ENCODE assay signal across 8 mouse cellular contexts in genomic region chr1:133129471-133130221, GRCm38 (mm10). TPM values are rescaled to one million over a fixed set of nuclear protein-coding genes. Genes with fewer than 3 reads are reported as not detected.
DNase-seq lines count a peak whose midpoint lies in the region; ATAC-seq and TF ChIP-seq lines count a peak whose summit lies in the region.

No protein-coding gene starts in this region.

- no peak for TF ChIP-seq CTCF in ES-Bruce4 (IDR thresholded peaks at IDR 0.05; ENCODE audit: low read depth, low read length)
- TF ChIP-seq CTCF in midbrain, postnatal 0 days (IDR thresholded peaks at IDR 0.05) = no peak

- peak overlapping the region; percentile 87 for H3K4me3 ChIP-seq in erythroblast, embryonic 14.5 days (replicated peaks)
- peak overlapping the region; percentile 36 for H3K4me3 ChIP-seq in ES-Bruce4 (ENCODE audit: low read depth, low read length)
- no peak overlapping the region for H3K4me3 ChIP-seq in embryonic facial prominence, embryonic 12.5 days
- 0 out of 2 replicates have a peak overlapping the region, but pooled peaks have one; percentile 11 for H3K4me3 ChIP-seq in limb, embryonic 10.5 days
- no peak overlapping the region for H3K4me3 ChIP-seq in midbrain, postnatal 0 days (ENCODE audit: low read depth, low read length)

- ATAC-seq in erythroblast, adult 5-6 weeks (replicated peaks; ENCODE audit: low FRiP score, poor library complexity, severe bottlenecking) = no peak
- ATAC-seq in embryonic facial prominence, embryonic 12.5 days (ENCODE audit: insufficient number of reproducible peaks, insufficient read depth, low FRiP score, low TSS enrichment) = no peak
- ATAC-seq in midbrain, postnatal 0 days (ENCODE audit: low FRiP score) = no peak
- no peak for ATAC-seq in erythroid progenitor cell, adult 5-6 weeks (replicated peaks; ENCODE audit: low FRiP score, poor library complexity, severe bottlenecking)

- no peaks in the 10 kb centered on the region for H3K27me3 ChIP-seq in erythroblast, embryonic 14.5 days (ENCODE audit: control insufficient read depth)
- no peaks in the 10 kb centered on the region for H3K27me3 ChIP-seq in ES-Bruce4 (ENCODE audit: control insufficient read depth, insufficient read depth, low read length, poor library complexity, severe bottlenecking)
- H3K27me3 ChIP-seq in embryonic facial prominence, embryonic 12.5 days = no peaks in the 10 kb centered on the region
- no peaks in the 10 kb centered on the region for H3K27me3 ChIP-seq in limb, embryonic 10.5 days (ENCODE audit: low read depth, poor library complexity, severe bottlenecking)
- no peaks in the 10 kb centered on the region for H3K27me3 ChIP-seq in midbrain, postnatal 0 days (ENCODE audit: insufficient read depth, low read length)

- WGBS in embryonic facial prominence, embryonic 12.5 days = 17% methylated on average over 16 of the region's 16 CpGs
- WGBS in limb, embryonic 10.5 days = 30% methylated on average over 16 of the region's 16 CpGs
- WGBS in midbrain, postnatal 0 days = 15% methylated on average over 16 of the region's 16 CpGs

- peaks cover 34% of the 10 kb centered on the region for H3K4me1 ChIP-seq in erythroblast, embryonic 14.5 days (ENCODE audit: control insufficient read depth)
- H3K4me1 ChIP-seq in ES-Bruce4 (ENCODE audit: control insufficient read depth, insufficient read depth, low read length) = peaks cover 1% of the 10 kb centered on the region
- peaks cover 33% of the 10 kb centered on the region for H3K4me1 ChIP-seq in embryonic facial prominence, embryonic 12.5 days
- H3K4me1 ChIP-seq in limb, embryonic 10.5 days = peaks cover 34% of the 10 kb centered on the region
- H3K4me1 ChIP-seq in midbrain, postnatal 0 days (ENCODE audit: insufficient read depth, low read length) = peaks cover 4% of the 10 kb centered on the region; the same call in 1 of the 2 replicates

- no peaks in the 10 kb centered on the region for H3K9me3 ChIP-seq in erythroblast, embryonic 14.5 days (ENCODE audit: control insufficient read depth, low read length)
- no peaks in the 10 kb centered on the region for H3K9me3 ChIP-seq in ES-Bruce4 (replicated peaks; ENCODE audit: control insufficient read depth, insufficient read depth, low read length, poor library complexity, severe bottlenecking)
- no peaks in the 10 kb centered on the region for H3K9me3 ChIP-seq in embryonic facial prominence, embryonic 12.5 days
- no peaks in the 10 kb centered on the region for H3K9me3 ChIP-seq in limb, embryonic 10.5 days (replicated peaks)
- H3K9me3 ChIP-seq in midbrain, postnatal 0 days (ENCODE audit: low read length) = no peaks in the 10 kb centered on the region

- DNase-seq in limb, embryonic 10.5 days (ENCODE audit: low spot score) = no peak
- DNase-seq in midbrain, postnatal 0 days (ENCODE audit: low spot score) = peak; percentile 39
- DNase-seq in kidney, adult 11 months = no peak

- peak overlapping the region; percentile 96 for H3K27ac ChIP-seq in ES-Bruce4 (ENCODE audit: insufficient read depth, low read length)
- peak overlapping the region; percentile 98; the same call in 1 of the 2 replicates for H3K27ac ChIP-seq in embryonic facial prominence, embryonic 12.5 days
- H3K27ac ChIP-seq in limb, embryonic 10.5 days = peak overlapping the region; percentile 95
- peak overlapping the region; percentile 97 for H3K27ac ChIP-seq in midbrain, postnatal 0 days (ENCODE audit: low read depth, low read length)

- peaks cover 31% of the 10 kb centered on the region for H3K36me3 ChIP-seq in erythroblast, embryonic 14.5 days (ENCODE audit: control insufficient read depth)
- H3K36me3 ChIP-seq in ES-Bruce4 (ENCODE audit: control insufficient read depth, insufficient read depth, low read length, poor library complexity, severe bottlenecking) = peaks cover 17% of the 10 kb centered on the region
- no peaks in the 10 kb centered on the region for H3K36me3 ChIP-seq in embryonic facial prominence, embryonic 12.5 days
- peaks cover 22% of the 10 kb centered on the region for H3K36me3 ChIP-seq in limb, embryonic 10.5 days
- no peaks in the 10 kb centered on the region for H3K36me3 ChIP-seq in midbrain, postnatal 0 days (ENCODE audit: insufficient read depth, low read length)

- no peak for TF ChIP-seq POLR2A in ES-Bruce4 (IDR thresholded peaks at IDR 0.05; ENCODE audit: insufficient read depth, low read length)

- TF ChIP-seq EP300 in ES-Bruce4 (IDR thresholded peaks at IDR 0.05; ENCODE audit: insufficient read depth, low read depth, low read length) = peak; percentile 84

- peak overlapping the region; percentile 3; the same call in 1 of the 2 replicates for H3K4me2 ChIP-seq in embryonic facial prominence, embryonic 12.5 days (replicated peaks)
- no peak overlapping the region for H3K4me2 ChIP-seq in midbrain, postnatal 0 days (ENCODE audit: low read depth, low read length, poor library complexity, severe bottlenecking)

- peak overlapping the region; percentile 87 for H3K9ac ChIP-seq in ES-Bruce4 (ENCODE audit: low read depth, poor library complexity, severe bottlenecking)
- no peak overlapping the region for H3K9ac ChIP-seq in embryonic facial prominence, embryonic 12.5 days
- no peak overlapping the region for H3K9ac ChIP-seq in midbrain, postnatal 0 days (replicated peaks; ENCODE audit: low read length, poor library complexity, severe bottlenecking)

RNA-seq across cellular contexts. Expression of gene Ppp1r15b, which starts 1.3 kb away (rescaled TPM):
- polyA plus RNA-seq in erythroblast, embryonic 14.5 days (2012) = 2.0 and 2.5 TPM in 2 replicates
- 37.1 and 44.3 TPM in 2 replicates for total RNA-seq in erythroblast, adult 5-6 weeks (2015; ENCODE audit: low replicate concordance)
- 72.2 and 83.8 TPM in 2 replicates for total RNA-seq in erythroblast, adult 5-6 weeks (2017; ENCODE audit: low replicate concordance)
- 59.9 and 68.9 TPM in 2 replicates for polyA plus RNA-seq in ES-Bruce4 (2011; ENCODE audit: insufficient read depth, insufficient read length, low read depth, missing spikeins)
- 40.4 and 45.0 TPM in 2 replicates for polyA plus RNA-seq in embryonic facial prominence, embryonic 12.5 days (2016; fragmentation: Nextera tagmentation; extraction: Ambion mirVana)
- 52.3 and 52.7 TPM in 2 replicates for polyA plus RNA-seq in limb, embryonic 10.5 days (2016; fragmentation: Nextera tagmentation; extraction: Ambion mirVana)
- 42.3 and 45.3 TPM in 2 replicates for total RNA-seq in midbrain, postnatal 0 days (2014; rRNA removed)
- 16.9 and 17.5 TPM in 2 replicates for polyA plus RNA-seq in midbrain, postnatal 0 days (2015; fragmentation: Nextera tagmentation; extraction: Ambion mirVana)
- 131 and 152 TPM in 2 replicates for total RNA-seq in erythroid progenitor cell, adult 5-6 weeks (2015; ENCODE audit: low replicate concordance)
- total RNA-seq in erythroid progenitor cell, adult 5-6 weeks (2017; ENCODE audit: low replicate concordance) = 227 and 245 TPM in 2 replicates

RNA-seq across cellular contexts. Expression of gene Plekha6, which starts 34.4 kb away (rescaled TPM):
- polyA plus RNA-seq in erythroblast, embryonic 14.5 days (2012) = 0.01 and 0.04 TPM in 2 replicates
- 0.63 TPM in 1 of 2 replicates, not detected in the other for total RNA-seq in erythroblast, adult 5-6 weeks (2015; ENCODE audit: low replicate concordance)
- total RNA-seq in erythroblast, adult 5-6 weeks (2017; ENCODE audit: low replicate concordance) = 0.68 and 0.98 TPM in 2 replicates
- polyA plus RNA-seq in ES-Bruce4 (2011; ENCODE audit: insufficient read depth, insufficient read length, low read depth, missing spikeins) = 1.3 and 1.9 TPM in 2 replicates
- polyA plus RNA-seq in embryonic facial prominence, embryonic 12.5 days (2016; fragmentation: Nextera tagmentation; extraction: Ambion mirVana) = 4.6 and 5.2 TPM in 2 replicates
- 1.4 and 2.3 TPM in 2 replicates for polyA plus RNA-seq in limb, embryonic 10.5 days (2016; fragmentation: Nextera tagmentation; extraction: Ambion mirVana)
- total RNA-seq in midbrain, postnatal 0 days (2014; rRNA removed) = 49.3 and 52.2 TPM in 2 replicates
- 9.4 and 11.9 TPM in 2 replicates for polyA plus RNA-seq in midbrain, postnatal 0 days (2015; fragmentation: Nextera tagmentation; extraction: Ambion mirVana)
- 0.36 TPM in 1 of 2 replicates, not detected in the other for total RNA-seq in erythroid progenitor cell, adult 5-6 weeks (2015; ENCODE audit: low replicate concordance)
- 0.51 TPM in 1 of 2 replicates, not detected in the other for total RNA-seq in erythroid progenitor cell, adult 5-6 weeks (2017; ENCODE audit: low replicate concordance)

Comparison
In these comparisons a context has a peak if more than half of its experiments do, and no peak if none do; other contexts are left out.
1. H3K4me3 ChIP-seq: peak in erythroblast, embryonic 14.5 days (single experiment), ES-Bruce4 (single experiment) and limb, embryonic 10.5 days (single experiment); none in embryonic facial prominence, embryonic 12.5 days (single experiment) and midbrain, postnatal 0 days (single experiment).
2. Peak in every context shown above with its lines, with median percentiles within 50 percentile points of each other: H3K27ac ChIP-seq.